Mouse (Mus musculus) right cerebral cortex, postnatal 25 days (tissue): ENCODE results near the gene Lbhd1.

Experiments used
- DNase-seq: peaks from one replicate; pipeline ENCODE4 v3.0.0; 2022

Gene Lbhd1

DNA sequence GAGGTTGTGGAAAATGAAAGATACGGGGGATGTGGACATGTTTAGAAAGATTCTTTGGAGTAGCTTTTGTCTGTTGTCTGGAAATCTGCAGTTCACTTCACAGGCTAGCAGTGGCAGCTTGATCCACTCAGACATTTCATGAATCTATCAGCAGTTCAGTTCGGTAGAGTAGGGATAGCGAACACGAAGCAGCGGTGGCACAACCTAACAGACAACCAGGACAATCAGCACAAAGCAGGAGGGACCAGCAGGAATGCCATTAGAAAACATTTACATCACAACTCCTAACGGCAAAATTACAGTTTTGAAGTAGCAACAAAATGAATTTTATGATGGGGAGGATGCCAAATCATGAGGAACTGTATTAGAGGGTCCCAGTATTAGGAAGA, 36.1 kb downstream of the Lbhd1 start:
- no peak for DNase-seq

DNA sequence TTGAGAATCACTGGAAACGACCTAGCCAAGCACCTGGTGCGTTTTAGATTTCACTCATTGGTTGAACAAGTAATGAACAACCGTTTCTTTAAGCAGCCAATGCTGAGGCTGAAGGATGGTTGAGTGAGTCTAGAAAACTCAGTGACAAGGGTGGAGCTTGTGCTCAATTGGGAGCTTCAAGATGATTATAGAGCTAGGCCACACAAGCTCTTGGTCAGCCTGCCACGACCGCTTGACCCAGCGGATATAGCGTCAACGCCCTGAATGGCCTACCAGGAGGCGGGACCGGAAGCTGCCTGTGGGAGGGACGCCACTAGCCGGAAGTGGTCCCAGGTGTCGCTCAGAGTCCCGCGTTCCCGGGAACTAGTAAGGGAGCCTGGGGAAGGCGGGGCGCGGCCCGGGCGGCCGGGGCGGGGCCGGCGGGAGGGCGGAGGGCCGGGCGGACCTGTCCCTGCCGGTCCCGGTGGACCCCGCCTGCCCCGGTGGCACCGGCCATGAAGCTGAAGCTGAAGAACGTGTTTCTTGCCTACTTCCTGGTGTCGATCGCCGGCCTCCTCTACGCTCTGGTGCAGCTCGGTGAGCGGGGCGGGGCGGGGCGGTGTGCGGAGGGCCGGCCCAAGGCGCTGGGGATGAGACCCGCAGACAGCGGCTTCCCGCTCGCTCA, 36.7 kb downstream of the Lbhd1 start, which contains the start of gene B3gat3:
TSS of gene B3gat3 (plus strand) at position 302 of the 664 bp plus-strand sequence.
- DNase-seq = peak; percentile 94

DNA sequence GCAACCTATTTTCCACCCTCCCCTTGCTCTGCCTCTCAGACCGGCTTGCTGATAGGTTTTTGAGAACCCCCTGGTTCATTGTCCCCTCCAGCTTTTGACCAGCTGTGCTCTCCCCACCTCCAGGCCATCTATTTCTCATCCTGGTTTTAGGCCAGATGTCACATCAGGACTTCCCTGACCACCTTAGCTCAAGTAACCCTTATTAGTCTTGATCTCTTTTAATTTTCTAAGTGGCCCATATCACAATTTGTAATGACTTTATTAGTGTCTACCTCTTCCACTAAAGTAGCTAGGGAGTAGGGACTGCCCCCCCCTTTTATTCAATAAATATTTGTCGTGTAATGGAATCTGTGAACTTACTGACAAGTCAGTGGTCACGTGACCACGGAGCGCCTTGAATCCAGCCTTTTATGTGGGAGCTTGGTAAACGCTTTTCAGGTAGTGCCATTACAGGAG, 37.3 kb downstream of the Lbhd1 start:
- no peak for DNase-seq

DNA sequence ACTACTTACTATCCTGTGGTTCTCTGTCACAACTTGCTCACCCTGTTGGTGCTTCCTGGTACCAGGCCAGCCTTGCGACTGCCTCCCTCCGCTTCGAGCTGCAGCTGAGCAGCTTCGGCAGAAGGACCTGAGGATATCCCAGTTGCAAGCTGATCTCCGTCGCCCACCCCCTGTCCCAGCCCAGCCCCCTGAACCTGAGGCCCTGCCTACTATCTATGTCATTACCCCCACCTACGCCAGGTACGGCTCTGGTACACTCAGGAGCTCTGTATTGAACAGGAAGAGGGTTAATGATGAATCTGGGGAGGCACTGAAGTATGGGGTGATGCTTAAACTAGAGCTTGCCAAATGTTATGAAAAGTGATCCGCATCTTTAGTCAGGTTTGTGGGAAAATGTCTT, 38.2 kb downstream of the Lbhd1 start:
- DNase-seq = no peak

DNA sequence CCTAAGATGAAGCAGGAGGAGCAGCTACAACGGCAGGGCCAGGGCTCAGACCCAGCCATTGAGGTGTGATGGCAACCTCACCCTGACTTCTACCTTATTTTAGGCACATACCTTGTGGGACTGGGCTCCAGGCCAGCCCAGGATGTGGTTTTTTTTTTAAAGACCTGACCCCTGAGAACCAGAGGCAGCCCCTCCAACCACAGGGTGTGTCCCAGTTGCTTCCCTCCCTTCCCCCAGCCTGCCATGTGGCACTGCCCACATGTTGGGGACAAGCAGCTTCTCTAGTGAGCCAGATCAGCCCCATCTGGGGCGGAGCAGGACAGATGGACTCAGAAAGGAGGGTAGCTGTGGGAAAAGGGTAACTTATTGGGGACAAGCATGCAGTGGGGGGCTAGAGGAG, 43.2 kb downstream of the Lbhd1 start:
- no peak for DNase-seq

GRCm38 (mm10) chr19:8927891-8928525, 44.5 kb downstream of the Lbhd1 start:
- no peak for DNase-seq

DNA sequence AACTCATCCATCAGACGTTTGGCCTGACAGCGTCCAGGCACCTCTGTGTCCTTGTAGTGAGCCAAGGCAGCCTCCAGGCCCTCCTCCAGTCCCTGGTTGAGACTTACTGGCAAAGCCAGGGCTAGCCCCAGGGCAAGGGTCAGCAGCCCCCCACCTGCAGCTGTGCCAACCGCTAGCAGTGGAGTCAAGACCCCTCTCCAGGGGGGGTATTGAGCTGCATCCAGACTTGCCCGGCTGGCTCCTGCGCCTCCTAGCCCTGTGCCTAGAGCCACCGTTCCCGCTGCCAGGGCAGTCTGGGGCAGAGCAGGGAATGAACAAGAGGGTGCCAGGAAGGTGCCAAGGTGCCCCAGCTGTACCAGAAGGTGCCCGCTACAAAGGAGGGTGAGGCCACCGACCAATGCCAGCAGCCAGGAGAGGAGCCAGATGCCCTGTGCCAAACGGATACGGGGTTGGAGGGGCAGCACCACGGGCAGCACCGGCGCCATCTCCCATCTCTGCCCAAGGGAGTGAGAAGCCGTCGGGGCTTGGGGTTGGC, 45.2 kb downstream of the Lbhd1 start:
- no peak for DNase-seq

GRCm38 (mm10) chr19:8929224-8930088, 45.9 kb downstream of the Lbhd1 start, which contains the start of the genes Rom1 and Eml3:
Gene Rom1, minus strand, starts transcription at chr19:8929356.
Gene Eml3, plus strand, starts transcription at chr19:8929552.
- DNase-seq = peak; percentile 56

DNA sequence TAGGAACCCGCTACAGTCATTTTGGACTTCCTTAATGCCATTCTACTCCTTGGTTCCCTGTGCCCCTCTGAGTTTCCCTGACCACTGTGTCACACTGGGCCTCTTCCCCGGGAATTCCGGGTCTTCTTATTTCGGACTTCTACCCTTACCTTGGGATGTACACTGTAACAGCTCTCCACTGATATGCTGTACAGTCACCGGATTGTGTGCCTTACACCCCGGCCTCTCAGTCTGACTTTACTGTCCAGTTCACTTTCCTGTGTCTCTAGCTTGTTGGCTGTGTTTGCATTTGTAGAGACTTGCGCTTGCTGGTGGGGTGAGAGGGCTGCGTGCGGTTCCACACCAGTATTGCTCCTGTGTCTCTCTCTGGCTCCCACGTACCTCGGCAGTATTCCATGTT, 46.6 kb downstream of the Lbhd1 start:
- no peak for DNase-seq

GRCm38 (mm10) chr19:8930771-8931170, 47.2 kb downstream of the Lbhd1 start:
- no peak for DNase-seq

DNA sequence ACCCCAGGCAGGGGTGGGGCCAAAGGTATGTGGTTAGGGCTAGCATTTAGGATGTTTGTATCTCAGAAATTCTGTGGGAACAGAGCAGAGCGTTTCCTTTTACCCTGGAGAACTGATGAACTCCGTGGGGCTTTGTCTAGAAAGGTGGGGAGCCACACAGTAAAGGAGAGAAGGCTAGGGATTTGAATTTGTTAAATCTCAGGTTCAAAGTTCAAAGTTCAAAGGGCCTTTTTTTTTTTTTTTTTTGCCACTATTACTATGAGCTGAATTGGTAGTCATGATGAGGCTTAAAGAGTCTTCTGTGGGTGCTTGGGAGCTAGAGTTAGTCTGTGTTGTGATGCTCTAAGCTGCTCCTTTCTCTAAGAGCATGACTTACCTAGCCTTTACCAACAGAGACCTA, 53.2 kb downstream of the Lbhd1 start:
- DNase-seq = no peak

DNA sequence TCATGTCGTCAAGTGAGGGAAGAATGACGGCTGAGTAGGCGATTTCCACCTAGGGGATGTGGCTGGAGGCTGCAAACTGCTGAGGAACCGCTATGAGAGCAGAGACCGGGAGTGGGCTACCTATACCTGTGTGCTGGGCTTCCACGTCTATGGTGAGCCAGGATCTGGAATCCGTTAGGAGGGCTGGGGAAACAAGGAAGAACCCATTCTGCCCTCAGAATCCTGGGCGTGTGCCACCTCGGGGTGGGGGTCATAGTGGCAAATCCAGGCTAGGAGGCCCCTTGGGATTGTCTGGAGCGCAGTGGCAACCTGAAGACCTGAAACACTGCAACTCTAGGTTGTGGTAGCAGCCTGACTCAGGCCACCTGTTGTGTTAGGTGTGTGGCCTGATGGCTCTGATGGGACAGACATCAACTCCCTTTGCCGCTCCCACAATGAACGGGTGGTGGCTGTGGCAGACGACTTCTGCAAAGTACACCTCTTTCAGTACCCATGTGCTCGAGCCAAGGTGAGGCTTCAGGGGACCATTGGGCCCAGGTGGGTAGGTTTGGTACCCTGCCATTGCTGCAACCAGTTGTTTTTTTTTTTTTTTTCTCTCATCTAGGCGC, 57.1 kb downstream of the Lbhd1 start:
- DNase-seq = no peak

DNA sequence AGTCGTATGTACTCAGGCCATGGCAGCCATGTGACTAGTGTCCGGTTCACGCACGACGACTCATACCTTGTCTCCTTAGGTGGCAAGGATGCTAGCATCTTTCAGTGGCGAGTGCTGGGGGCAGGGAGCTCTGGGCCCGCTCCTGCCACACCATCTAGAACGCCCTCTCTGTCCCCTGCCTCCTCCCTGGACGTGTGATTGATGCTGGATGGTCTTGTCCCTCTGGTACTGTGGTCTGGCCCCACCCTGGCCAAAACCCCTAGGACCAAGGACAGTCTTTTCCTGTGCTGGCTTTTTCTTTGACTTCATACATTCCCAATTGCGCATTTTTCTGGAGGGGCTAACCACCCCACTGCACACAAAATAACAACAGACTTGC, 57.6 kb downstream of the Lbhd1 start:
- DNase-seq = no peak

DNA sequence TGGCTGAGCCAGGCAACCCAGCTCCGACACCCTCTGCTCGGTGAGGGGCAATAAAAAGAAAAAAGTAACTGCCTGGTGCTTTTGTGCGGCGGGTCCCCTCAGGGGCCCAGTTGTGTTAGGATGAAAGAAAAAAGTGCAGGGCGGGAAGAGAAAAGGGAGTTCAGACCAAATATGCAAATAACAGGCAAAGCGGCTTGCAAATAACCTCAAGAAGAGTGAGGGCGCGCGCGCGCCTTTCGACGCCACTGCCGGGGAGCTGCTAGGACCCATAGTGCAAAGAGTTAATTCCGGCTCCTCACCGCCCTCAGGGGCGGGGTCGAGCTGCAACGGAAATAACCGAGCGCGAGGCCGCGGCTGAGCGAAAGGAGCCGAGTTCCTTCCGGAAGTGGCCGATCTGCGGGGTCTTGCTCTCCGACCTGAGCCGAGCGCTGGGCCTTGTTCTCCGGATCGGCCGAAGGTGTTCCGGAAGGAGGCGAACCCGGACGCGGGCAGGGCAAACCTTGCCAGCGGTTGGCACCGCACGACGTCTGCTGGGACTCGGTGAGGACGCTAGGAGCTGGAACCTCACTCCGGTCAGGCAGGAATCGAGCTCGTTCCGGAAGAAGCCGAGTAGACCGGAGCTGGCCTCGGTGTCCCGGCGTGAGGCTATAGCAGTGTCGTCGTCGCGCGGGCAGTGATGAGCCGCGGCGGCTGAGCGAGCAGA, 58.1 kb downstream of the Lbhd1 start, which contains the start of gene Mta2:
TSS of gene Mta2 (plus strand) at position 361 of the 703 bp plus-strand sequence.
- peak; percentile 91 for DNase-seq
